Mouse (Mus musculus) myocyte (in vitro differentiated cells): ENCODE results near the gene Upf2.

Experiments used
- CEBPB ChIP-seq: IDR thresholded peaks from 2 replicates; pipeline ENCODE4 v1.6.1; 2011; ENCODE audit warnings: mild to moderate bottlenecking, moderate library complexity; ENCODE audit not compliant: poor library complexity, insufficient read depth, severe bottlenecking
- E2F4 ChIP-seq: IDR thresholded peaks from one replicate; pipeline ENCODE4 v1.6.1; 2011; ENCODE audit warnings: mild to moderate bottlenecking, control low read depth, moderate library complexity; ENCODE audit not compliant: insufficient read depth
- MAX ChIP-seq: IDR thresholded peaks from one replicate; pipeline ENCODE4 v1.6.1; 2011; ENCODE audit warnings: low read depth, mild to moderate bottlenecking, control low read depth
- MYOD1 ChIP-seq, 3 experiments: IDR thresholded peaks; one replicate each; pipeline ENCODE4 v1.6.1; 2011; ENCODE audit warnings: control low read depth in 2 of 3, low read depth in 2 of 3, mild to moderate bottlenecking in 2 of 3, moderate library complexity in 1 of 3; ENCODE audit not compliant: insufficient read length in 2 of 3, control insufficient read depth in 1 of 3
- MYOG ChIP-seq, 3 experiments: IDR thresholded peaks; one replicate each; pipeline ENCODE4 v1.6.1; 2011; ENCODE audit warnings: control low read depth in 2 of 3, low read depth in 2 of 3, mild to moderate bottlenecking in 2 of 3; ENCODE audit not compliant: insufficient read length in 2 of 3, control insufficient read depth in 1 of 3, insufficient read depth in 1 of 3
- POLR2A ChIP-seq: IDR thresholded peaks from one replicate; pipeline ENCODE4 v1.6.1; 2011; ENCODE audit warnings: low read depth, mild to moderate bottlenecking, control low read depth, moderate library complexity; ENCODE audit not compliant: insufficient read length
- POLR2AphosphoS2 ChIP-seq: IDR thresholded peaks from one replicate; pipeline ENCODE4 v1.6.1; 2011; ENCODE audit warnings: low read depth, control low read depth; ENCODE audit not compliant: insufficient read length
- REST ChIP-seq: IDR thresholded peaks from one replicate; pipeline ENCODE4 v1.6.1; 2011; ENCODE audit warnings: mild to moderate bottlenecking, control low read depth, moderate library complexity; ENCODE audit not compliant: insufficient read depth, insufficient read length
- SRF ChIP-seq: IDR thresholded peaks from one replicate; pipeline ENCODE4 v1.6.1; 2011; ENCODE audit warnings: low read depth; ENCODE audit not compliant: control insufficient read depth, insufficient read length
- TCF12 ChIP-seq: IDR thresholded peaks from one replicate; pipeline ENCODE4 v1.6.1; 2011; ENCODE audit warnings: mild to moderate bottlenecking, control low read depth; ENCODE audit not compliant: poor library complexity, insufficient read depth, severe bottlenecking
- TCF3 ChIP-seq: IDR thresholded peaks from one replicate; pipeline ENCODE4 v1.6.1; 2011; ENCODE audit warnings: low read depth, control low read depth; ENCODE audit not compliant: insufficient read length
- USF1 ChIP-seq: IDR thresholded peaks from one replicate; pipeline ENCODE4 v1.6.1; 2011; ENCODE audit warnings: low read depth, mild to moderate bottlenecking, control low read depth, moderate library complexity

GRCm38 (mm10) chr2:5946876-5947275, 4.4 kb upstream of the Upf2 start:
- TF ChIP-seq POLR2A (no peak), SRF (no peak), USF1 (no peak), CEBPB (no peak), MYOD1 (IDR thresholded peaks at IDR 0.05; ENCODE audit: control insufficient read depth in 1 of 3, insufficient read length in 2 of 3, low read depth in 2 of 3) (no peak), POLR2AphosphoS2 (no peak), MAX (no peak), MYOG (IDR thresholded peaks at IDR 0.05; ENCODE audit: control insufficient read depth in 1 of 3, insufficient read depth in 1 of 3, insufficient read length in 2 of 3, low read depth in 2 of 3) (no peak), E2F4 (no peak), REST (no peak), TCF12 (no peak), TCF3 (no peak)
